Comparison of ENCODE assay signal across 20 mouse cellular contexts in genomic region chr11:20898558-20898957, GRCm38 (mm10).
A peak's percentile ranks its signal among the peaks of the same experiment; 100 is the strongest.
DNase-seq lines count a peak whose midpoint lies in the region; ATAC-seq lines count a peak whose summit lies in the region.
"Had no signal": no experiment of that assay in that cellular context is flagged by ENCODE, and none has a peak within 500 bp of the region (broad histone marks: within the 10 kb centered on the region; RNA-seq: fewer than 3 reads in every experiment).

No protein-coding gene starts in this region.

- no peak overlapping the region for H3K4me3 ChIP-seq in embryonic facial prominence, embryonic 15.5 days (replicated peaks)
- H3K4me3 ChIP-seq: hindbrain, embryonic 15.5 days; layer of hippocampus, adult 2 months; liver, embryonic 12.5 days; lung, embryonic 15.5 days; midbrain, embryonic 10.5 days; neural tube, embryonic 13.5 days had no signal

- no peak for ATAC-seq in embryonic facial prominence, embryonic 15.5 days (ENCODE audit: insufficient number of reproducible peaks, low FRiP score, low TSS enrichment, low read depth)
- no peak for ATAC-seq in monocyte, adult 5-6 weeks (replicated peaks; ENCODE audit: insufficient number of reproducible peaks, low FRiP score, low TSS enrichment, poor library complexity, severe bottlenecking)
- ATAC-seq: liver, embryonic 12.5 days had no signal

- H3K27ac ChIP-seq in embryonic facial prominence, embryonic 15.5 days (replicated peaks), result peak overlapping the region; percentile 61; the same call in 1 of the 2 replicates
- H3K27ac ChIP-seq: hindbrain, embryonic 15.5 days; layer of hippocampus, adult 2 months; liver, embryonic 12.5 days; lung, embryonic 15.5 days; midbrain, embryonic 10.5 days; neural tube, embryonic 13.5 days had no signal

- H3K4me1 ChIP-seq in embryonic facial prominence, embryonic 15.5 days, result peaks cover 33% of the 10 kb centered on the region

- peak; percentile 31 to 33 for DNase-seq in heart, adult 18-20 months
- no peak for DNase-seq in heart, postnatal 36 days
- DNase-seq in lung, postnatal 10 days, result peak; percentile 55
- DNase-seq in lung, postnatal 36 days, result no peak
- DNase-seq in skeletal muscle tissue, adult 2 months (ENCODE audit: low read depth, low spot score), result peak; percentile 32
- no peak for DNase-seq in adrenal gland, adult 18-20 months (ENCODE audit: low spot score in 2 of 2)
- DNase-seq: B cell, adult 2 months; cerebellum, adult 11 months; cerebellum, postnatal 25 days; gastrocnemius, postnatal 25 days; left cerebral cortex, postnatal 4 days; right cerebral cortex, postnatal 25 days had no signal

- H3K9ac ChIP-seq in embryonic facial prominence, embryonic 15.5 days, result no peak overlapping the region
- H3K9ac ChIP-seq: hindbrain, embryonic 15.5 days; liver, embryonic 12.5 days; lung, embryonic 15.5 days; neural tube, embryonic 13.5 days had no signal

- H3K36me3 ChIP-seq in embryonic facial prominence, embryonic 15.5 days, result no peaks in the 10 kb centered on the region
- H3K36me3 ChIP-seq: hindbrain, embryonic 15.5 days; liver, embryonic 12.5 days; lung, embryonic 15.5 days; midbrain, embryonic 10.5 days; neural tube, embryonic 13.5 days had no signal

- no peak overlapping the region for H3K4me2 ChIP-seq in embryonic facial prominence, embryonic 15.5 days (replicated peaks)
- H3K4me2 ChIP-seq: hindbrain, embryonic 15.5 days; liver, embryonic 12.5 days; lung, embryonic 15.5 days; neural tube, embryonic 13.5 days had no signal

- H3K27me3 ChIP-seq in embryonic facial prominence, embryonic 15.5 days, result no peaks in the 10 kb centered on the region
- H3K27me3 ChIP-seq: hindbrain, embryonic 15.5 days; lung, embryonic 15.5 days; neural tube, embryonic 13.5 days had no signal

- intact Hi-C loops in heart, postnatal 36 days (cut with DNase I), result no loop called here

- no peaks in the 10 kb centered on the region for H3K9me3 ChIP-seq in embryonic facial prominence, embryonic 15.5 days (replicated peaks)
- H3K9me3 ChIP-seq: hindbrain, embryonic 15.5 days; liver, embryonic 12.5 days; lung, embryonic 15.5 days; midbrain, embryonic 10.5 days; neural tube, embryonic 13.5 days had no signal

- 39% methylated on average over 4 of the region's 4 CpGs for WGBS in embryonic facial prominence, embryonic 15.5 days

Comparison
In these comparisons a context has a peak if more than half of its experiments do, and no peak if none do; other contexts are left out.
1. DNase-seq: peak in heart, adult 18-20 months (2 of 2), lung, postnatal 10 days (single experiment) and skeletal muscle tissue, adult 2 months (single experiment); none in heart, postnatal 36 days (0 of 2), lung, postnatal 36 days (single experiment) and adrenal gland, adult 18-20 months (0 of 2).